Mouse (Mus musculus): ENCODE data around the gene Heatr5b. TPM values are rescaled to one million over a fixed set of nuclear protein-coding genes. Genes with fewer than 3 reads are reported as not detected.
"Not testable (repeated sequence)": the region's sequence is repeated elsewhere in the genome, so short reads cannot be mapped to it uniquely, and the experiment has no call there.

The Heatr5b gene
- polyA plus RNA-seq, 2 experiments, result 11.5 to 21.9 TPM

- Histone ChIP-seq H3K9ac (ENCODE audit: low read depth, low read length, severe bottlenecking) (no peak overlapping the region), H3K27me3 (ENCODE audit: control insufficient read depth, insufficient read depth, low read length) (no peaks in the 10 kb centered on the region), H3K27ac (replicated peaks; ENCODE audit: low read depth, low read length) (no peak overlapping the region), H3K4me1 (ENCODE audit: control insufficient read depth, insufficient read depth, low read length) (no peaks in the 10 kb centered on the region), H3K4me2 (replicated peaks; ENCODE audit: low read depth, low read length, severe bottlenecking) (no peak overlapping the region), H3K9me3 (ENCODE audit: control insufficient read depth, low read length) (no peaks in the 10 kb centered on the region), H3K4me3 (replicated peaks; ENCODE audit: low read length) (no peak overlapping the region), H3K36me3 (ENCODE audit: control insufficient read depth, insufficient read depth, low read length) (peaks cover 52% of the 10 kb centered on the region)
- DNase-seq (ENCODE audit: low spot score) (no peak), ATAC-seq (ENCODE audit: low FRiP score, low read depth) (no peak)
- no peak for TF ChIP-seq POLR2A (IDR thresholded peaks at IDR 0.05; ENCODE audit: borderline replicate concordance, extremely low read depth, insufficient read depth, insufficient read length)
- 86% methylated on average over 7 of the region's 7 CpGs for WGBS
Measured at GRCm38 (mm10) chr17:78791068-78791689, 44.0 kb downstream of the Heatr5b start.

DNA sequence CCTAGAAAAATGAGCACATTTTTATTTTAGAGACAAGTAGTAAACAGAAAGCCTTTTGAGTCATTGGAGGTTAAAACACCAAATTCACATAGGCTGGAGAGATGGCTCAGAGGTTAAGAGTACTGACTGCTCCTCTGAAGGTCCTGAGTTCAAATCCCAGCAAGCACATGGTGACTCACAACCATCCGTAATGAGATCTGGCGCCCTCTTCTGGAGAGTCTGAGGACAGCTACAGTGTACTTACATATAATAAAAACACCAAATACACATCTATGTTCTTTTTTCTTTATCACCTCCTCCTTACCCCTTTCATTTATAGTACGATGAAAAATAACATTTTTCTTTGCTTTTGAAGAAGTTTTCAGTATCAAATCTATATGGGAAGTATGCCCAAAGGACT, 46.9 kb downstream of the Heatr5b start:
- peaks cover 38% of the 10 kb centered on the region for H3K36me3 ChIP-seq (ENCODE audit: control insufficient read depth, insufficient read depth, low read length)
- WGBS, result 77% methylated on average over 3 of the region's 3 CpGs
- not testable (repeated sequence) for H3K9me3 ChIP-seq (ENCODE audit: control insufficient read depth, low read length); H3K4me2 ChIP-seq (replicated peaks; ENCODE audit: low read depth, low read length, severe bottlenecking); H3K4me3 ChIP-seq (replicated peaks; ENCODE audit: low read length); H3K27ac ChIP-seq (replicated peaks; ENCODE audit: low read depth, low read length); H3K9ac ChIP-seq (ENCODE audit: low read depth, low read length, severe bottlenecking); H3K4me1 ChIP-seq (ENCODE audit: control insufficient read depth, insufficient read depth, low read length); ATAC-seq (ENCODE audit: low FRiP score, low read depth); DNase-seq (ENCODE audit: low spot score); H3K27me3 ChIP-seq (ENCODE audit: control insufficient read depth, insufficient read depth, low read length)

GRCm38 (mm10) chr17:78778765-78779164, 56.4 kb downstream of the Heatr5b start:
- ATAC-seq (ENCODE audit: low FRiP score, low read depth) (no peak), DNase-seq (ENCODE audit: low spot score) (no peak)
- Histone ChIP-seq H3K4me1 (ENCODE audit: control insufficient read depth, insufficient read depth, low read length) (no peaks in the 10 kb centered on the region), H3K4me2 (replicated peaks; ENCODE audit: low read depth, low read length, severe bottlenecking) (no peak overlapping the region), H3K9ac (ENCODE audit: low read depth, low read length, severe bottlenecking) (no peak overlapping the region), H3K27ac (replicated peaks; ENCODE audit: low read depth, low read length) (no peak overlapping the region), H3K36me3 (ENCODE audit: control insufficient read depth, insufficient read depth, low read length) (peaks cover 20% of the 10 kb centered on the region), H3K4me3 (replicated peaks; ENCODE audit: low read length) (no peak overlapping the region), H3K27me3 (ENCODE audit: control insufficient read depth, insufficient read depth, low read length) (no peaks in the 10 kb centered on the region), H3K9me3 (ENCODE audit: control insufficient read depth, low read length) (no peaks in the 10 kb centered on the region)
- TF ChIP-seq POLR2A (IDR thresholded peaks at IDR 0.05; ENCODE audit: borderline replicate concordance, extremely low read depth, insufficient read depth, insufficient read length), result no peak
- WGBS, result 95% methylated on average over 1 of the region's 1 CpGs

- H3K9ac ChIP-seq (ENCODE audit: low read depth, low read length, severe bottlenecking), result no peak overlapping the region
- no peaks in the 10 kb centered on the region for H3K9me3 ChIP-seq (ENCODE audit: control insufficient read depth, low read length)
- TF ChIP-seq POLR2A (IDR thresholded peaks at IDR 0.05; ENCODE audit: borderline replicate concordance, extremely low read depth, insufficient read depth, insufficient read length), result no peak
- no peak overlapping the region for H3K4me2 ChIP-seq (replicated peaks; ENCODE audit: low read depth, low read length, severe bottlenecking)
- WGBS, result 87% methylated on average over 2 of the region's 2 CpGs
- no peaks in the 10 kb centered on the region for H3K4me1 ChIP-seq (ENCODE audit: control insufficient read depth, insufficient read depth, low read length)
- H3K4me3 ChIP-seq (replicated peaks; ENCODE audit: low read length), result no peak overlapping the region
- no peak overlapping the region for H3K27ac ChIP-seq (replicated peaks; ENCODE audit: low read depth, low read length)
- DNase-seq (ENCODE audit: low spot score) (no peak), ATAC-seq (ENCODE audit: low FRiP score, low read depth) (no peak)
- H3K27me3 ChIP-seq (ENCODE audit: control insufficient read depth, insufficient read depth, low read length), result no peaks in the 10 kb centered on the region
- peaks cover 47% of the 10 kb centered on the region for H3K36me3 ChIP-seq (ENCODE audit: control insufficient read depth, insufficient read depth, low read length)
Measured at GRCm38 (mm10) chr17:78772317-78772716, 62.8 kb downstream of the Heatr5b start.

- H3K4me1 ChIP-seq (ENCODE audit: control insufficient read depth, insufficient read depth, low read length), result no peaks in the 10 kb centered on the region
- WGBS, result 74% methylated on average over 7 of the region's 7 CpGs
- no peak overlapping the region for H3K9ac ChIP-seq (ENCODE audit: low read depth, low read length, severe bottlenecking)
- no peak for TF ChIP-seq POLR2A (IDR thresholded peaks at IDR 0.05; ENCODE audit: borderline replicate concordance, extremely low read depth, insufficient read depth, insufficient read length)
- no peak overlapping the region for H3K27ac ChIP-seq (replicated peaks; ENCODE audit: low read depth, low read length)
- no peaks in the 10 kb centered on the region for H3K27me3 ChIP-seq (ENCODE audit: control insufficient read depth, insufficient read depth, low read length)
- H3K4me3 ChIP-seq (replicated peaks; ENCODE audit: low read length), result no peak overlapping the region
- no peak for DNase-seq (ENCODE audit: low spot score)
- ATAC-seq (ENCODE audit: low FRiP score, low read depth), result no peak
- peaks cover 50% of the 10 kb centered on the region for H3K36me3 ChIP-seq (ENCODE audit: control insufficient read depth, insufficient read depth, low read length)
- no peaks in the 10 kb centered on the region for H3K9me3 ChIP-seq (ENCODE audit: control insufficient read depth, low read length)
- no peak overlapping the region for H3K4me2 ChIP-seq (replicated peaks; ENCODE audit: low read depth, low read length, severe bottlenecking)
Measured at GRCm38 (mm10) chr17:78770932-78771331, 64.2 kb downstream of the Heatr5b start.

DNA sequence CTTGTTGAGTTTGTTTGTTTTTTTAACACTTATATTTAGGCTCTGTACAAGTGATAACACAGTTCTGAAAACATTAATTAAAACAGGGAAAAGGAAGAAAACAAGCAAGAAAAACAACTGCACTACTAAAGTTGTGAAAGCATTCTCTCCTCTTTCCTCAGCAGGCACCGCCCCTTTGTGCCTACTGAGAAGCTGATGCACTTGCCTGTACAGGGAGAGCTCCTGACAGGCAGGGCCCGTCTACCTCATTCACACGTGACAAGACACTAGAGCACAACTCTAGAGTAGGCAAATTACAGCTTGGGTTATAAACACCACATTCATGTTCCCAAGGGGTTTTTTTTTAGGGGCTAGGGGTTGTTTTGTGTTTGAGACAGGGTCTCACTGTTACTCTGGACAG, 65.8 kb downstream of the Heatr5b start:
- Histone ChIP-seq H3K9ac (ENCODE audit: low read depth, low read length, severe bottlenecking) (no peak overlapping the region), H3K9me3 (ENCODE audit: control insufficient read depth, low read length) (no peaks in the 10 kb centered on the region), H3K4me1 (ENCODE audit: control insufficient read depth, insufficient read depth, low read length) (no peaks in the 10 kb centered on the region), H3K27ac (replicated peaks; ENCODE audit: low read depth, low read length) (no peak overlapping the region), H3K4me2 (replicated peaks; ENCODE audit: low read depth, low read length, severe bottlenecking) (no peak overlapping the region), H3K27me3 (ENCODE audit: control insufficient read depth, insufficient read depth, low read length) (no peaks in the 10 kb centered on the region), H3K36me3 (ENCODE audit: control insufficient read depth, insufficient read depth, low read length) (peaks cover 60% of the 10 kb centered on the region), H3K4me3 (replicated peaks; ENCODE audit: low read length) (no peak overlapping the region)
- DNase-seq (ENCODE audit: low spot score) (no peak), ATAC-seq (ENCODE audit: low FRiP score, low read depth) (no peak)
- TF ChIP-seq POLR2A (IDR thresholded peaks at IDR 0.05; ENCODE audit: borderline replicate concordance, extremely low read depth, insufficient read depth, insufficient read length), result no peak
- 73% methylated on average over 3 of the region's 3 CpGs for WGBS
